21 mouse cellular contexts compared by ENCODE assay signal in genomic region chr14:73997796-73998195, GRCm38 (mm10).
A peak's percentile ranks its signal among the peaks of the same experiment; 100 is the strongest.
DNase-seq lines count a peak whose midpoint lies in the region; ATAC-seq and TF ChIP-seq lines count a peak whose summit lies in the region.
"Had no signal": no experiment of that assay in that cellular context is flagged by ENCODE, and none has a peak within 500 bp of the region (broad histone marks: within the 10 kb centered on the region; RNA-seq: fewer than 3 reads in every experiment).

No protein-coding gene starts in this region.

- H3K9ac ChIP-seq in forebrain, postnatal 0 days: no peak overlapping the region
- no peak overlapping the region for H3K9ac ChIP-seq in forebrain, embryonic 14.5 days (ENCODE audit: low read length)
- H3K9ac ChIP-seq: forebrain, embryonic 13.5 days; hindbrain, embryonic 12.5 days; hindbrain, embryonic 15.5 days had no signal

- no peak overlapping the region for H3K27ac ChIP-seq in forebrain, postnatal 0 days (ENCODE audit: low read depth, low read length)
- no peak overlapping the region for H3K27ac ChIP-seq in forebrain, embryonic 14.5 days (ENCODE audit: low read depth, low read length)
- H3K27ac ChIP-seq: forebrain, embryonic 10.5 days; forebrain, embryonic 13.5 days; gastrocnemius, adult 2 months; hindbrain, embryonic 12.5 days; hindbrain, embryonic 15.5 days had no signal

- WGBS in forebrain, postnatal 0 days: 83% methylated on average over 2 of the region's 2 CpGs
- 89% methylated on average over 2 of the region's 2 CpGs for WGBS in forebrain, embryonic 14.5 days

- H3K27me3 ChIP-seq in forebrain, postnatal 0 days (ENCODE audit: insufficient read depth, low read length): no peaks in the 10 kb centered on the region
- no peaks in the 10 kb centered on the region for H3K27me3 ChIP-seq in forebrain, embryonic 14.5 days (replicated peaks; ENCODE audit: control insufficient read depth, insufficient read depth, low read length)
- H3K27me3 ChIP-seq: forebrain, embryonic 13.5 days; hindbrain, embryonic 12.5 days; hindbrain, embryonic 15.5 days had no signal

- H3K4me1 ChIP-seq in forebrain, postnatal 0 days (ENCODE audit: insufficient read depth): no peaks in the 10 kb centered on the region
- H3K4me1 ChIP-seq in forebrain, embryonic 14.5 days (ENCODE audit: control insufficient read depth, insufficient read depth, low read length): no peaks in the 10 kb centered on the region
- H3K4me1 ChIP-seq: forebrain, embryonic 10.5 days; forebrain, embryonic 13.5 days; hindbrain, embryonic 12.5 days; hindbrain, embryonic 15.5 days had no signal

- no peak for ATAC-seq in forebrain, postnatal 0 days
- no peak for ATAC-seq in forebrain, embryonic 14.5 days
- ATAC-seq: activated CD4-positive, CD25-positive, alpha-beta regulatory T cell, adult 4 months; forebrain, embryonic 13.5 days had no signal

- 0 out of 2 replicates have a peak, but pooled peaks have one; percentile 3 for TF ChIP-seq CTCF in forebrain, postnatal 0 days (IDR thresholded peaks at IDR 0.05; ENCODE audit: low read depth)

- no peak for DNase-seq in forebrain, postnatal 0 days
- DNase-seq in forebrain, embryonic 14.5 days (ENCODE audit: low spot score): no peak
- DNase-seq in left cerebral cortex, adult 11 months (ENCODE audit: low spot score): peak; percentile 4
- no peak for DNase-seq in left cerebral cortex, postnatal 36 days (ENCODE audit: low spot score in 2 of 2)
- DNase-seq in right cerebral cortex, postnatal 10 days (ENCODE audit: low spot score in 2 of 2): peak; percentile 38 to 68
- no peak for DNase-seq in right cerebral cortex, postnatal 4 days
- DNase-seq in kidney, postnatal 36 days: no peak
- DNase-seq: adrenal gland, adult 8-10 months; adrenal gland, postnatal 25 days; cerebellum, adult 18-20 months; cerebellum, adult 9-10 months; cerebellum, postnatal 14 days; gastrocnemius, adult 2 months; gastrocnemius, postnatal 14 days; heart, adult 11 months had no signal

- H3K9me3 ChIP-seq in forebrain, postnatal 0 days (ENCODE audit: low read length): no peaks in the 10 kb centered on the region
- no peaks in the 10 kb centered on the region for H3K9me3 ChIP-seq in forebrain, embryonic 14.5 days (replicated peaks; ENCODE audit: control insufficient read depth, low read length)
- H3K9me3 ChIP-seq: forebrain, embryonic 10.5 days; forebrain, embryonic 13.5 days; hindbrain, embryonic 12.5 days; hindbrain, embryonic 15.5 days had no signal

- H3K4me3 ChIP-seq in forebrain, postnatal 0 days (ENCODE audit: low read depth, low read length): no peak overlapping the region
- H3K4me3 ChIP-seq in forebrain, embryonic 14.5 days (ENCODE audit: low read depth, low read length): no peak overlapping the region
- H3K4me3 ChIP-seq: forebrain, embryonic 10.5 days; forebrain, embryonic 13.5 days; gastrocnemius, adult 2 months; hindbrain, embryonic 12.5 days; hindbrain, embryonic 15.5 days had no signal

- intact Hi-C loops in left cerebral cortex, postnatal 36 days (cut with DNase I): no loop called here

- H3K4me2 ChIP-seq in forebrain, postnatal 0 days (ENCODE audit: low read depth): no peak overlapping the region
- no peak overlapping the region for H3K4me2 ChIP-seq in forebrain, embryonic 14.5 days (ENCODE audit: low read length)
- H3K4me2 ChIP-seq: forebrain, embryonic 13.5 days; heart, embryonic 11.5 days; hindbrain, embryonic 12.5 days; hindbrain, embryonic 15.5 days had no signal

- no peaks in the 10 kb centered on the region for H3K36me3 ChIP-seq in forebrain, postnatal 0 days (ENCODE audit: insufficient read depth)
- no peaks in the 10 kb centered on the region for H3K36me3 ChIP-seq in forebrain, embryonic 14.5 days (ENCODE audit: control insufficient read depth, insufficient read depth, low read length)
- H3K36me3 ChIP-seq: forebrain, embryonic 10.5 days; hindbrain, embryonic 12.5 days; hindbrain, embryonic 15.5 days had no signal

Comparison
In these comparisons a context has a peak if more than half of its experiments do, and no peak if none do; other contexts are left out.
1. DNase-seq: peak in left cerebral cortex, adult 11 months (single experiment) and right cerebral cortex, postnatal 10 days (2 of 2); none in forebrain, postnatal 0 days (single experiment), forebrain, embryonic 14.5 days (single experiment), left cerebral cortex, postnatal 36 days (0 of 2), right cerebral cortex, postnatal 4 days (single experiment) and kidney, postnatal 36 days (0 of 2).